Mouse (Mus musculus) CD4-positive naive resting alpha-beta T cell, adult 76 days (primary cell): ENCODE measurements around the gene Olfr66. TPM values are rescaled to one million over a fixed set of nuclear protein-coding genes. Genes with fewer than 3 reads are reported as not detected.

ENCODE experiments used
- total RNA-seq: library from RNA; stranded (reverse); gene quantifications from one replicate; pipeline ENCODE4 v1.2.4, GENCODE M21; 2023

Olfr66 gene
- total RNA-seq: not detected

DNA sequence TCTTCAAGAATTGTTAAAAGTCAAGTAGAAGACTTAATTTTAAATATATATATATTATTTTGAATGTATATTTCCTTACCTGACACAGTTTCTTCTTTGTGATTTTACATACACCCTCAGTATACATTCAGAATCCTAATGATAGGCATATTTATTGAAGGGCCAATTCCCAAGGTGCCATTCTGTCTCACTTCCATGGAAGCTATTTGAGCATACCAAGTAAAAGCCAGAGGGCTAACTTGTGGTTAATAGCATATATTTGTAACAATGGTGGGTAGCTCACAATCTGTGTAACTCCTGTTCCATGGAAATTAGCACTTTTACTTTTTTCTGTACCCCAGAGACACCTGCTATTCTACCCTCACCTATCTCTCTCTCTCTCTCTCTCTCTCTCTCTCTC is at the start of gene Olfr66:
Gene Olfr66 (minus strand): TSS at position 101 of the 400 bp plus-strand sequence.

GRCm38 (mm10) chr7:103934264-103934663 is 48.2 kb upstream of the Olfr66 start, which contains the start of gene Olfr632:
Olfr632 (plus strand) TSS chr7:103934347.

DNA sequence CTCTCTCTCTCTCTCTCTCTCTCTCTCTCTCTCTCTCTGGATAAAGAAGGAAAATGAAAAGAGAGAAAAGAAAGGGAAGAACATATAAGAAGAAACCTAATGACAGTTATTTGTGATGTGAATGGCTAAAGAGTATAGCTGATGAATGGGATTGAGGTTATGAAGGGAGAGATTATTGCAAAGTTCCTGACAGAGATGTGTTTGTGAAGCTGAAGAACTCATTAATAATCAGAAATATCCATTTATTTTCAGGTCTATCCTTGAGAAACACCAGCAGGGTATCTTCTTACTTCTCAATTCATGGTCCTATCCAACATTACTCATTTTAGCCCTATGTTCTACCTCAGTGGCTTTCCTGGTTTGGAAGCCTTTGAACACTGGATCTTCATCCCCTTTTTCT is 42.5 kb upstream of the Olfr66 start, which contains the start of gene Olfr631:
Gene Olfr631 (plus strand): TSS at position 301 of the 400 bp plus-strand sequence.

GRCm38 (mm10) chr7:103903187-103903586 is 17.1 kb upstream of the Olfr66 start, which contains the start of gene Olfr65:
Olfr65 (plus strand) TSS chr7:103903487.

DNA sequence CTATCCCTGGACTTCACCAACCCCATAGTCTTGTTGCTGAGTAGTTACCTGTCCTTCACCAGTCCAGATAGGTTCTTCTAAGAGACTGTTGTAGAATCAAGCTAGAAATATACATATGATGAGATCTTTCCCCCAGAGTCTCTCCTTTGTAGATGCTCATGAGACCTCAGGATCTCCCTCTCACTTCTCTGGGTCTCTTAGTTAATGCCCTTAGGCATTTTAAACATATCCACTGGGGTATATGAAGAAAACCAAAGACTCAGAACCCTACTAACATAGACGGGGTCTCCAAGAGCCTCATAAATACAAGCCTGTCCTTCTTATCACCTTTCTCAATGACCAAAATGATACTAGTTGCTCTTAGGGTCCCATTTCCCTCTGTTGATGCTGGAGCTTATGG is 8.3 kb upstream of the Olfr66 start, which contains the start of gene Olfr64:
Gene Olfr64 (minus strand): TSS at position 101 of the 400 bp plus-strand sequence.

DNA sequence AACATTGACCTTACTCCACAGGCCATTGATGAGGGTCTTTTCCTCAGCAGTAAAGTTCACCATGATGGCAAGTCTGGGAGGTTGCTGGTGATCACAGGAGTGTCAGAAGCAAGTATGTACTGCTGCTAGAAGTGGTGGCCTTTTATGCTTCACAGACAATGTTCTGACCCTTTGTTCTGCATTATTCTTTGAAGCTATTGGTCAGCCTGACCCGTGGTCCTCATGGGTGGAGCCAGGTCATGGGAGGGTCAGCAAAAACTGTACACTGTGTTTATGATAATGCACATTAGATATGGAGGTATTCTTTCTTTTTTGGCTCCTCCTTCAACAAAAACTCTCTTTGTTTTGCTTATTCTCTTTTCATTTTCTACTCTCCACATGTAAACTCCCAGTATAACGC is 33.0 kb downstream of the Olfr66 start, which contains the start of gene Hbb-y:
Gene Hbb-y (minus strand): TSS at position 127 of the 400 bp plus-strand sequence.

GRCm38 (mm10) chr7:103843034-103843433 is 43.0 kb downstream of the Olfr66 start, which contains the start of gene Hbb-bh1:
Hbb-bh1 (minus strand) TSS chr7:103843164.

DNA sequence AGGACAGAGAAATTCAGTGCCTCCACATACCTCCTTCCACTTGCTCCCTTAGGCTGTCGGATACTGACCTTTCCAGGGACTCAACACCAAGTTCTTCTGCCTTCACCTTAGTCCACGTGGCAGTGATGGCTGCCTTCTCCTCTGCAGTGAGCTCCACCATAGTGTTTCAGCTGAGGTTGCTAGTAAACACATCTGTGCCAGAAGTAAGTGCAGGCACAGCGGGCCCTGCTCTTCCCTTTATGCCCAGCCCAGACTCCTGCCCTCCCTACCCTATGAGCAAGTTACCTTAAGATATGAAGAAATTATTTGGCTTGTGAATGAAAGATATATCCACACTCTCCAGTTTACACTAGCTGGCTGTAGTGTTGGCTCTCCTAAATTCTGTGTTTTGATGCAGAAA is 45.8 kb downstream of the Olfr66 start, which contains the start of gene Hbb-bh2:
Gene Hbb-bh2 (minus strand): TSS at position 253 of the 400 bp plus-strand sequence.

Other genes with a start within 250 kb of the Olfr66 start
- gene Olfr622, start 243.6 kb downstream of the Olfr66 start, total RNA-seq: not detected
- not detected for gene Olfr623, start 222.6 kb downstream of the Olfr66 start, total RNA-seq
- not detected for gene Olfr624, start 215.1 kb downstream of the Olfr66 start, total RNA-seq
- not detected for gene Olfr625-ps1, start 203.5 kb downstream of the Olfr66 start, total RNA-seq
- gene Olfr243, start 171.6 kb downstream of the Olfr66 start, total RNA-seq: not detected
- gene Olfr628, start 155.9 kb downstream of the Olfr66 start, total RNA-seq: not detected
- not detected for gene Olfr629, start 141.3 kb downstream of the Olfr66 start, total RNA-seq
- not detected for gene Olfr630, start 128.9 kb downstream of the Olfr66 start, total RNA-seq
- not detected for gene Olfr69, start 114.7 kb downstream of the Olfr66 start, total RNA-seq
- not detected for gene Olfr68, start 106.6 kb downstream of the Olfr66 start, total RNA-seq
- gene Olfr67, start 94.4 kb downstream of the Olfr66 start, total RNA-seq: not detected
- 492 TPM for gene Hbb-bt, start 72.3 kb downstream of the Olfr66 start, total RNA-seq
- 2,802 TPM for gene Hbb-bs, start 58.2 kb downstream of the Olfr66 start, total RNA-seq
- gene Hbb-bh2, start 45.7 kb downstream of the Olfr66 start, total RNA-seq: not detected
- gene Hbb-bh1, start 43.1 kb downstream of the Olfr66 start, total RNA-seq: not detected
- not detected for gene Hbb-y, start 33.0 kb downstream of the Olfr66 start, total RNA-seq
- not detected for gene Olfr64, start 8.2 kb upstream of the Olfr66 start, total RNA-seq
- gene Olfr65, start 17.2 kb upstream of the Olfr66 start, total RNA-seq: not detected
- not detected for gene Olfr631, start 42.6 kb upstream of the Olfr66 start, total RNA-seq
- not detected for gene Olfr632, start 48.1 kb upstream of the Olfr66 start, total RNA-seq
- not detected for gene Olfr633, start 58.2 kb upstream of the Olfr66 start, total RNA-seq
- not detected for gene Olfr635, start 84.9 kb upstream of the Olfr66 start, total RNA-seq
- not detected for gene Olfr638, start 112.5 kb upstream of the Olfr66 start, total RNA-seq
- gene Olfr639, start 131.1 kb upstream of the Olfr66 start, total RNA-seq: not detected
- gene Olfr640, start 139.3 kb upstream of the Olfr66 start, total RNA-seq: not detected
- not detected for gene Olfr641, start 149.2 kb upstream of the Olfr66 start, total RNA-seq
- gene Olfr642, start 166.4 kb upstream of the Olfr66 start, total RNA-seq: not detected
- gene 4930516K23Rik, start 175.2 kb upstream of the Olfr66 start, total RNA-seq: not detected
- not detected for gene Olfr644, start 185.6 kb upstream of the Olfr66 start, total RNA-seq
- not detected for gene Olfr645, start 199.2 kb upstream of the Olfr66 start, total RNA-seq
- not detected for gene Olfr646, start 218.6 kb upstream of the Olfr66 start, total RNA-seq
- not detected for gene Ubqln5, start 243.6 kb upstream of the Olfr66 start, total RNA-seq